Mouse (Mus musculus): ENCODE data around the gene A930009A15Rik.
A peak's percentile ranks its signal among the peaks of the same experiment; 100 is the strongest.

Gene A930009A15Rik

GRCm38 (mm10) chr10:115569712-115570491 lies at the start of gene A930009A15Rik:
Gene A930009A15Rik, plus strand, starts transcription at chr10:115569986.
- no peak for DNase-seq

- DNase-seq: no peak
Observed at GRCm38 (mm10) chr10:115520200-115521080, 49.3 kb upstream of the A930009A15Rik start.

GRCm38 (mm10) chr10:115521081-115521451 lies 48.7 kb upstream of the A930009A15Rik start:
- no peak for DNase-seq

- DNase-seq: no peak
Observed at GRCm38 (mm10) chr10:115528892-115529291, 40.9 kb upstream of the A930009A15Rik start.

- peak; percentile 32 to 48 for DNase-seq
Observed at GRCm38 (mm10) chr10:115529768-115530167, 40.0 kb upstream of the A930009A15Rik start.

- no peak for DNase-seq
Observed at GRCm38 (mm10) chr10:115530746-115531145, 39.0 kb upstream of the A930009A15Rik start.

- no peak for DNase-seq
Observed at GRCm38 (mm10) chr10:115542917-115543316, 26.9 kb upstream of the A930009A15Rik start.

GRCm38 (mm10) chr10:115550253-115550652 lies 19.5 kb upstream of the A930009A15Rik start:
- peak; percentile 12 to 39 for DNase-seq

GRCm38 (mm10) chr10:115551069-115551468 lies 18.7 kb upstream of the A930009A15Rik start:
- DNase-seq: no peak

- DNase-seq: no peak
Observed at GRCm38 (mm10) chr10:115553352-115554113, 16.3 kb upstream of the A930009A15Rik start.

- no peak for DNase-seq
Observed at GRCm38 (mm10) chr10:115555191-115555765, 14.5 kb upstream of the A930009A15Rik start.

- no peak for DNase-seq
Observed at GRCm38 (mm10) chr10:115556738-115557242, 13.0 kb upstream of the A930009A15Rik start.

GRCm38 (mm10) chr10:115561136-115561880 lies 8.5 kb upstream of the A930009A15Rik start:
- DNase-seq: peak; percentile 57 to 58

GRCm38 (mm10) chr10:115562911-115563686 lies 6.7 kb upstream of the A930009A15Rik start:
- DNase-seq: peak; percentile 40 to 52

- peak in 1 of 2 experiments; percentile 15 for DNase-seq
Observed at GRCm38 (mm10) chr10:115563961-115564360, 5.8 kb upstream of the A930009A15Rik start.

GRCm38 (mm10) chr10:115570577-115570976 lies 791 bp downstream of the A930009A15Rik start:
- DNase-seq: no peak

GRCm38 (mm10) chr10:115571317-115571716 lies 1.5 kb downstream of the A930009A15Rik start:
- DNase-seq: no peak

- DNase-seq: no peak
Observed at GRCm38 (mm10) chr10:115571734-115572440, 2.1 kb downstream of the A930009A15Rik start.

GRCm38 (mm10) chr10:115579076-115579475 lies 9.3 kb downstream of the A930009A15Rik start:
- DNase-seq: no peak

GRCm38 (mm10) chr10:115579494-115579893 lies 9.7 kb downstream of the A930009A15Rik start:
- no peak for DNase-seq

Data from cerebellum, postnatal 36 days (tissue).